Mouse (Mus musculus) frontal cortex, postnatal 36 days (tissue): ENCODE measurements around the gene Rexo1.

Experiments used
- DNase-seq, 2 experiments: peaks; one replicate each; pipeline ENCODE4 v3.0.0; 2022; ENCODE audit warnings: low spot score in 2 of 2

Rexo1 gene

DNA sequence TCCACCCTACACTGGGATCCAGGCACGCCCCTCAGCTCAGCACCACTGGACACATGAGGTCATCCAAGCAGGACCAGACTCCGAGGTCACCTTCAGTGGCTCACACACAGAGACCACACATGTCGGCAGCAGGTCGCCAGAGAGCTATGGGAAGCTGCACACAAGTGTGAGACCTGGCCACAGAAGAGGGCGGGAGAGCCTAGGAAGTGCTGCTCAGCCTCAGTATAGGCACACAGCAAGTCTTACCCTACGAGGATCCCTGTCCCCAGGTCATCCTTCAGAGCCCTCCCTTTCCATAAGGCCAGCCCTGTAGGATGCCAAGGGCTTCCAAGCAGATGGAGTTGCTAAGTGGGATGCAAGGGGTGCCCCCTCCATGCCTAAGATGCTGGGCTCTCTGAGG, 7.4 kb downstream of the Rexo1 start:
- DNase-seq, result no peak

DNA sequence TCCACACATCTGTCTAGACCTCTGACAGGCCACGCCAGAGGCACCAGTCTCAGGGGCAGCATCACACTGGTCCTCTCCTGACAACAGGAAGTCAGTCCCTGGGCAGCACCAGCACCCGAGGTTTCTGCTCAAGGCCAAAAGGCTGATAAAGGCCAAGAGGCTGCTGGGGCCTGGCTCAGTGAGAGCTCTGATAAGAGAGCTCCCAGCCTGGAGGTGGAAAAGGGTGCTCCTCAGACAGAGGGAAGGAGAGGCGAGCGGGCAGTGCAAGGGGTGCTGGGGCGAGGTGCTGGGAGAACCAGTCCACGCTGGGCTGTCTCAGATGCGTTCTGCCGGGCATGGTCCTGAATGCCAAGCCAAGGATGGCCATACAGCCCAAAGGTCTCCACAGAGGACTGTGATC, 7.8 kb downstream of the Rexo1 start:
- DNase-seq, result no peak

DNA sequence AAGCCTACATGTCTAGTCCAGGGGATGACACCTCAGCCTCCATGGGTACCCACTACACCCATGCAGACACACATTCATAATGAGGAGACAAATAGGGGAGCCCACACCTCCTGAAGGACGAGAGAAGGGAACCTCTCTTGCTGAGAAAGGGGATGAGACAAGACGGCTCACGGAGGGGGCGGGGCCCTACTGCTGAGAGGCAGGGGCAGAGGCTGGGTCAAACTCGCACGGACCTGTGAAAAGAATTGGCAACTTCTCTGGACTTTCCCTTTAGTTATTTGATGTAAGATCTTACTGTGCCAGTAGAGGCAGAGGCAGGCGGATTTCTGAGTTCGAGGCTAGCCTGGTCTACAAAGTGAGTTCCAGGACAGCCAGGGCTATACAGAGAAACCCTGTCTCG, 9.0 kb downstream of the Rexo1 start:
- DNase-seq, result no peak

DNA sequence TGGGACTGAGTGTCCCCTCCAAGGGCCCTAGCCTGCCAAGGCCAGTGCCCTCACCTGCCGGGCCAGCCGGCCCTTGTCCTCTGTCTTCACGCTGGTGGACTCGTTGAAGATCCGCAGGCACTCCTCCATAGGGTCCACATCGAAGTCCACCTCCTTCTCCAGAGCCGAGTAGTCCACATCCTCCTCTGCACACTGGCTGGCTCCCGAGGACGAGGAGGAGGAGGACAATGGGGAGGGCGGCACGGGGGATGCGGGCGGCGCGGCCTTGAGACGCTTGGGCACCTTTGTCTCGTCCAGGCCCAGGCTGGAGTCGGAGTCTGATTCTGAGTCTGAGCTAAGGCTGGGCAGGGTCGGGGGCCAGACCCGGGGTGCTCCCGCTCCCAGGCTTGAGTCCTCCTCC, 12.1 kb downstream of the Rexo1 start:
- DNase-seq, result no peak

DNA sequence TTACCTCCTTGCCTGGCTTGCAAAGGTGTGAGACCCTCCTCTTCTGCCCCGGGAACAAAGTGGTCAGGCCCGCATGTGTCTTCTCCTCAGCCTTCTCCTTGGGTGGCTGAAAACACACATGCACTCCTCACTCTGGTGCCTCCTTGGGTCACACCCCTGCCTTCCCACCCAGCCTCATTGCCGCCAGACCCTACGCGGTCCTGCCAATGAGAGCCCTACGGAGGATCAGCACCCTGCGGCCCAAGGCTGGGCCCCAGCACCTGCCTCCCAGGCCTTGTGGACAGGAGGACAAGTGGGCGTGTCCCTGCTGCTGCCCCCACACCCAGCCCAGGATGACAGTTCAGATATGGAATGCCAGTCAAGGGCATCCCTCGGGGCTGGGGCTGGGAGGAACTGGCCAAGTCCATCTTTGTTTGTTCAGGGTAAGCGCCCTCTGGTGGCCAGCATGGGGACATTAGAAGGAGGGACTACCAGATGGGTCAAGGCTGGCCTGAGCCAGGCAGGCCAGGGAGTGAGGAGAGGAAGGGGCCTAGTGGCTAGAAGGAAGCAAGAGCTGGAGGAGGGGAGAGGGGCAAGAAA, 12.8 kb downstream of the Rexo1 start:
- DNase-seq, result no peak

DNA sequence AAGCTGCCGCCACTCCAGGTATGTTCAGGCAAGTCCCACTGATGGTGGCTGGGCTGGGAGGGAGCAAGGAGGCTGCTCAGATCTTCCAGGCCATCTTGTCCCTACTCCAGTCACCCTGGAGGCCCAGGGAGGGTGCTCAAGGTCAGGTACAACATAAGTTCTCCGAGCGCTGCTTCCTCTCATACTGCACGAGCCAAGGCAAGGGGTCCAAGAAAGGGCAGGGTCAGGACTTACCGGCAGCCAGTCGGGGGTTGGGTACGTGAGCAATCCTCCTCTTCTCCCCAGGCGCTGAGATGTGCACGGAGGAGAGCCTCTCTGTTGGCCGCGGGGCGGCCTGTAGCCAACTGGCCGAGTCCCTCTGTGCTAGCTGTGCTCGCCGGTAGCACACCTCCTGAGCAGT, 13.8 kb downstream of the Rexo1 start:
- DNase-seq, result no peak

DNA sequence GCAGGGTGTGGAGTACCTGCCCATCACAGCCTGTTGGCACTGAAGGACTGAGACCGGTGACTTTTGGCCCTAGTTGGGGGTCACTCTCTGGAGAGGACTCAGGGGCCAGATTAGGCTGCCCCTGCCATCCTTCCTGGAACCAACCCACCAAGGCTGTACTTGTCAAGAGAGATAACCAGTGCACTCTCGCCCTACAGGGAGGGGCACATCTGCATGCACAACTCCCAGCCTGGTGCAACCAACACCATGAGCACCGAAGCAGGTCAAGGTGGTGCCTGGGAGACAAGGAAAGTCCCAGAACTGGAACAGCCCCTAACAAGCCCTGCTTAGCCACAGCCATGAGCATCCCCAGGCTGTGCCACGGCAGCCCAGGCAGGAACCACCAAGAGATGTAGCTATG, 14.4 kb downstream of the Rexo1 start:
- no peak for DNase-seq

DNA sequence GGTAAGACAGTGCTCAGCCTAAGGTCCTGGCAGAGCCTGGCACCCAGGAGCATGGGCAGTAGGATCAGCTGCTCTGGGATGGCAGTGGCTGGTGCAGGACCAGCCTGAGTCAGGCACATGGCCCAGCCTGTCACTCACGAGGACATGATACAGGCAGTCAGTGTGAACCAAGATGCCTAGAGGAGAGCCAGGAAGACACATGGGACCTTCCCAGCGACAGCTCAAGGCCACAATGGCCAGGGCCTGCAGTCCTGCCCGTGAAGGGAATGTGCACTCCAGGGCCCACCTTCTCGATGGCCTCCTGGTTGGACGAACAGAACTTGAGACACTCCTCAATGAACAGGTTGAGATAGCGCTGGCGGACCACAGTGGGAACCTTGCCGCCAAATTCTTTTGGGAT, 15.8 kb downstream of the Rexo1 start:
- no peak for DNase-seq

DNA sequence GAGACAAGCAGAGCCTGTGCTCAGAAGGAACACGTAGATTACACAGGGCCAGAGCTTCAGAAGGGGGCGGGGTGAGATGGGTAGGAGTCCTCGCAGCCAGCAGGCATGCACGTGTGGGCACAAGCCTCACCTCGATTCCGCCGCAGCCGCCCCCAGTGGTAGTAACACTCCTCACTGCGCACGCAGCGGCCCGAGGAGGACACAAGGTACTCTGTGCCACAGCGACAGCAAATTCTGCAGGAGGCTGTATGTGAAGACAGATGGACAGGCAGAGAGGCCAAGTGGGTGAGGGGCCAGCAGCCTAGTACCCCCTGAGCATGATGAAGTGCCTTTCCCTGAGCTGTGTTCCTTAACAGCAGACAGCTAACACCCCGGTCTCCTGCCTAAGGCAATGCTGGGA, 17.5 kb downstream of the Rexo1 start:
- no peak for DNase-seq

DNA sequence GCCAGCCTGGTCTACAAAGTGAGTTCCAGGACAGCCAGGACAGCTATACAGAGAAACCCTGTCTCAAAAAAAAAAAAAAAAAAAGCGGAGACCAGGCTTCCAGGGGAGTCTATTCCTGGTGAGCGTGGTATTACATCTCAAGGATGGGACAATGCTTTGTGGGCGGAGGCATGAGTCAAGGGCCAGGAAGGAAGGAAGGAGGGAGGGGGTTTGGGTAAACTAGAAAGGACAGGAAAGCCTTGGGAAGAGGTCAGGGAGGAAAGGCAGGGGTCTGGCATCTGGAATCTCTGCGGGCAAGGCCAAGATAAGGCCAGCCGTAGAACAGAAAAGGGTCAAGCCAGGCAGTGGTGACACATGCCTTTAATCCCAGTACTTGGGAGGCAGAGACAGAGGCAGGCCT, 21.9 kb downstream of the Rexo1 start:
- DNase-seq, result no peak

DNA sequence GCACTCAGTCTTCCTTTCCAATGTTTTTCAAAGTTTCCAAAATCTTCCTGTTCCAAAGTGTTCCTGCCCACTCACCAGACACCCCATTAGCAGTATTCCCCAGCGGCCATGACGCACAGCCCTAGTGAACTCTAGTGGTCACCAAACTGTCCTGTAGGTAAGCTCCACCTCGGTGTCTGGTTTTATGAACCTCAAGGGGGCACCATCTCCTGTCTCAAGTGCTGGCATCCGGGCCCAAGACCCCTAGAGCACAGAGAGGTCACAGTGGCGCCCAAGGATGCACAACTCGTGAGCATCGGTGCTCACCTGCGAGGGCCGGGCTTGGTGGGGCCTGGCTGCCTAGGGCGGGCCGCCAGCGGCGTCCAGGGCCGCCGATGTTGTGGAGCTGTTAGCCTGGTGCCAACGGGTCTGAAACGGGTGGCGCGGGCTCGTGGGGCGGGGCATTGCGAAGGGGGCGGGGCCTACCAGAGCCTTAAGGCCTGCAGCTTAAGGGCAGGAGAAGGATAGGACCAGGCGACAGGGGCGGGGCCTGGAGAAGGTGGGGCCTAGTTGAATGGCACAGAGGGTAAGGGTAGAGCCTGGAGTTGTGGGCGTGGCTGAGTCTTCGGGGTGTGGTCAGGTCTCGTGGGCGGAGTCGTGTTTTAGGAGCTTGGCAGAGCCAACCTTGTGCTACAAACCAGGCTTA, 22.5 kb downstream of the Rexo1 start, which contains the start of gene Atp8b3:
TSS of gene Atp8b3 (minus strand) at position 415 of the 685 bp plus-strand sequence.
- DNase-seq, result no peak

DNA sequence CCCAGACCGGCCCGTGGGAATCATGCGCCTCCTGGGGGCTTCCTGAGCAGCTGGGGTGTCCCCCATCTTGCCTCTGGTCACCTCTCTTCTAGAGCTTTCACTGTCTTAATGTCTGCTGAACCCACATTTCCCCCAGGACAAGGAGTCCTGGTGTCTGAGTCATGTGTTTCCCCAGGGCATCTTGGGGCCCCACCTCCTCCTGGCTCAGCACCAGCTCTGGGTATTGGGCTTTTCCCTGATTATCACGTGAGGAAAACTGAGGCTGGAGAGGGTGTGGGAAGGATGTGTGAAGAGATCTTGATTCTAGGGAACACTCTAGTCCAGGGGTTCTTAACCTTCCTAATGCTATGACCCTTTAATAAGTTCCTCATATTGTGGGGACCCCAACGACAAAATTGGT, 23.2 kb downstream of the Rexo1 start:
- DNase-seq, result no peak

DNA sequence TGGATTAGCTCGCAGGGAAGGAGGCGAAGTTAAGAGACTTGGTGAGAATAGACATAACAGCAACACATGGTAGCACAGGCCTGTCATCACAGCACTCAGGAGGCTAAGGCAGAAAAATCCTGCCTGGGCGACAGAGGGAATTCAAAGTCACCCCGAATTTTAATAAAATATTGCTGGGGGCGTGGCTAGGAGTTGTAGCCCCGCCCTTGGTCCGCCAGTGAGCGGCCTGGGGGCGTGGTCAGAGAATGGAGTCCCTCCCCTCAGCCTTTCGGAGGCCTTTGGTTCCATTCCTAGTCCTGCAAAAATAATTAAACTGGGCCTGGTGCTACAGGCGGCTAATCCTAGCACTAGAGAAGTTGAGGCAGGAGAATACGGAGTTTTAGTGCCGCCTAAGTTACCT, 25.6 kb downstream of the Rexo1 start:
- DNase-seq, result no peak

DNA sequence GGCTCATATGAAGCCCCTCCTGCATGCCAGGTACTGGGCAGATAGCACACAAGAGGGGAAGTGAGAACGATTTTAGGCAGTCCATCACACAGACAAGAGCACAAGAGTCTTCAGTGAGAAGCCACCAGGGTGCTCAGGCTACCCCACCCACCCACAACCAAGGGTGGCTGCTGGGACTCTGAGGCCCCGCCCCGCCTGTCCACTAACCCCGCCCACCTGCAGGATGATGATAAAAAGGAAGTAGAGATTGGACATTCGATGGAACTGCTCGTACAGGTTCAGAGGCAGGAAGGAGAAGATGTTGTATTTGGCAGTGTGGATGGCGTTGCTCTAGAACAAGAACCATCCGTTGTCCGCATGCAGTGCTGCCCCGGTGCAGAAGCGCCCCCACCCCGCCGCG, 26.3 kb downstream of the Rexo1 start:
- no peak for DNase-seq

DNA sequence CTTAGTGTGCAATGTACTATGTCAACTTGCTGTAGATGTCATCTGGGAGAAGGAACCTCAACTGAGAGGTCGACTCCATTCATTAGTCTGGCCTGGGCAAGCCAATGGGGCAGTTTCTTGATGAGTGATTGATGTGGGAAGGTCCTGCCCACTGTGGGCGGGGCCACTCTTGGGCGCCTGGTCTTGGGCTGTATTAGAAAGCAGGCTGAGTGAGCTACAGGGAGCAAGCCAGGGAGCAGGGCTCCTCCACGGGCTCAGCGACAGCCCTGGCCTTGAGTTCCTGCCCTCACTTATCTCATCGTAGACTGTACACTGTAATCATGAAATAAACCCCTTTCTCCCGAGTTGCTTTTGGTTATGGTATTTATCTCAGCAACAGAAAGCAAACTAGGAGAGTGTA, 27.7 kb downstream of the Rexo1 start:
- no peak for DNase-seq

DNA sequence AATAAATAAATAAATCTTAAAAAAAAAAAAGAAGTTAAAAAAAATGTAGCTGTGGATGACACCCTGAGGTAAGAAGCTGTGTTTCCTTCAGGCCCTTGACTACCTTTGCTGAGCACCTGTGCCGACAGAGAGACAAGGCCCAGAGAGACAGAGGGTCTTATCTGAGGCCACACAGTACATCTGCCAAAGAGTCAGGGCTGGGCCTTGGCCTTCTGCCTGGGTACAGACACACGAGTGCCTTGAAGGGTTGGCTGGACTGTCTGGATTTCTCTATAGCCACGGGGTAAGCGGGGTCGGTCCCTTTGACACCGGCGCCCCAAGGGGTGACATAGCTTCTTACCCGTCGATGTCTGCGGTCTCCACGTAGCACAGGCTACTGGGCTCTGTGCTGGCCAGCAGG, 28.6 kb downstream of the Rexo1 start:
- DNase-seq, result no peak

DNA sequence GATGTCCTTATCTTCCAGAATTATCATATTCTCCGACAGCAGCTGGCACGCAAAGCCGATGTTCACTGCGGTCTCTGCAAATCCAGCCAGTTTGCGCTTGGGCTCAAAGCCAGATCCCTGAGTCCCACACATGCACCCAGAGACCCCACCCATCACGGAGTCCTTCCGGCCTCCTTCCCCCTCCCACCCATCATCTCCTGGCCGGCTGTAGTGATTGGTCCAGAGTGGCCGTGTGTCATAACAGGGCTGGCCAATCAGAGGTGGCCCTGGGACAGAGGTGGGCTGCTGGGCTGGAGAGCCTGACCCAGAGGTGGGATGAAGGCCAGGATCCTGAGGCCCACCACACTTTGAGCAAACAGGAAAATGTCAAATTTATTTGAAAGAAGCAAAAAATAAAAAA, 35.2 kb downstream of the Rexo1 start:
- DNase-seq, result no peak

DNA sequence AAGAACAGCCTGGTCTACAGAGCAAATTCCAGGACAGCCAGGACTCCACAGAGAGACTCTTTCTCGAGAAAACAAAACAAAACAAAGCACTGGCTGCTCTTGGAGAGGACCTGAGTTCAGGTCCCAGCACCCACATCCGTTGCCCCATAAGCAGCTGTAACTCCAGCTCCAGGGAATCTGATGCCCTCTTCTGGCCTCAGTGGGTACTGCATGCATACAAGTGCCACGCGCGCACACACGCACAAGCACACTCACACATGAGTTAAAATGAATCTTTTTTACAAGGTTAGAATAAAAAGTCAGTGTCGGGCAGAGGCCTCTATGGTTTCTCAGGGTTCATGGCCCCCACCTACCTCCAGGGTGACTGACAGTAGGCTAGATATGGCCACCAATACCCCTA, 38.1 kb downstream of the Rexo1 start:
- no peak for DNase-seq

DNA sequence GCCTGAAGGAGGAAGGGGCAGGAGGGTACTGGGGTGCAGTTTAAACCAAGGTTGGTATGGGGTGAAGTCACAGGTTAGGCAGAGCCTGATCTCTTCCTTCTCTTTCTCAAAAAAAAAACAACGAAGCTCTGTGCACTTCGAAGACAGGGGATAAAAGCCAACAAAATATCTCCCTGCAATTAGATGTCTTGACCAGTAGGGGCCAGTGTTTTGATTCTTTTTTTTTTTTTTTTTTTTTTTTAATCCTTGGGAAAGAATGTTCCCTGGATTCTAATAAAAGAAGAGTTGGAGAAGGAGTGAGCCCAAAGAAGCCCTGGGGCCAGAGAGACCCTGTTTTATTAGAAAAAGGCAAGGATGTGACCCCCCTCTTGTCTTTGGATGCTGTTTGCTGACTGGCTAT, 42.1 kb downstream of the Rexo1 start:
- DNase-seq, result no peak

DNA sequence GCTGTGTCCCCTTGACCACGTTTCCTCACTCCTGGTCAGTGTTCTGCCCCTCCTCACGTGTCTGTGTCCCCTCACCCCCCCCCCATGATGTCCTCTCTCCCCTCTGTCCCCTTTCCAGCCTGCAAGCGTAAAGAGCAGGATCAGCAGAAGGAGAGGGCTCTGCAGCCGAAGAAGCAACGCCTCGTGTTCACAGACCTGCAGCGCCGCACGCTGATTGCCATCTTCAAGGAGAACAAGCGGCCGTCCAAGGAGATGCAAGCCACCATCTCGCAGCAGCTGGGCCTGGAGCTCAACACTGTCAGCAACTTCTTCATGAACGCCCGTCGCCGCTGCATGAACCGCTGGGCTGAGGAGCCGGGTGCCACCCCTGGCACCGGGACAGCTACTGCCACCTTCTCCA, 47.6 kb downstream of the Rexo1 start:
- DNase-seq, result peak in 1 of 2 experiments; percentile 7

DNA sequence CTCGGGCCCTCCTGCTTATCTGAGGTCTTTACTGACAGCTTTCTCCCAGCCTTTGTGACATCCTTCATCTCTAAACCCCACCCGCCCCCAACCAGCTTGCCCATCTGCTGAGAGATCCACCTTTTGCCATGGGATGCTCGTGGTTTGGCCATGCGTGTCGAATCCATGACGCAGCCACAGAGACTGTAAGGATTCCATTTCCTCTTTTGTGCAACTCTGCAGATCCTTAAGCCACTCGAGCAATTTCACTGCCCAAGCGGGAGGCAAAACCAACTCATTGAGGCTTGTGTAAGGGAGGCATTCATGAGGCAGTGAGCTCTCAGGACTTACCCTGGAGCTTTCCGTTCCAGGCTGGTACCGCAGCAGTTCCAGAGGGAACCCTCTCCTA, 51.1 kb downstream of the Rexo1 start:
- DNase-seq, result no peak

DNA sequence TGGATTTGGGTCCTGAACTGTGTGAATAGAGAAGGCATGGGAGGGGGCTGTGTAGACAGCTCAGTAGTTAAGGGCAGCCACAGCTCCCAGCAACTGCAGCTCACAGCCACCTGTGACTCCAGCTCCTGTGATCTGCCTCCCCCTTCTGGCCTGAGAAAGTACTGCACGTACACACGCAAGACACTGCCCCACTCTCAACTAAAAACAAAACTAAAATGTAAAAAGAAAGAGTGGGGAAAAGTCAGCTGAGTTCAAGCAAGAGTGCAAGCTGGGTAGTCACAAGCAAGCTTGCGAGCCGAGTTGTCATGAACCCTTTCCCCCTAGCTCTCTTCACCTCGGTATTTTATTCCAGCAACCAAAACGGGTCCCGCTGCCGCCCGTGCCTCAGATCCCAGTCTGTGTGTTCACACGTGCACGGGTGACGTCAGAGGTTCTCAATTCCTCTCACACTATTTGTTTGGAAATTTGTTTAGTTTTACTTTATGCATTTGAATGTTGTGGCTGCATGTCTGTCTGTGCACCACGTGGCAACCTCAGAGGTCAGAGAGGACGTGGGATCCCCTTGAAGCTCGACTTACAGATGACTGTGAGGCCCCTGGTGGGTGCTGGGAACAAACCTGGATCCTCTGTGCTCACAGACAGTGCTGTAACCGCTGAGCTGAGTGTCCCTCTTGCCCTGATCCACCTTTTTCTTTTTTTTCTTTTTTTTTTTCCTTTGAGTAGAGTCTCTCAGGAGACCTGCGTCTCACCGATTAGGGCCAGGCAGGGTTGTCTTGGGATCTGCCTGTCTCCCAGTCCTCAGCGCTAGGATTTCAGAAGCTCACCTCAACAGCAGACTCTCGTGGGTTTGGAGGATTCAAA, 51.7 kb downstream of the Rexo1 start:
- peak; percentile 71 to 76 for DNase-seq

DNA sequence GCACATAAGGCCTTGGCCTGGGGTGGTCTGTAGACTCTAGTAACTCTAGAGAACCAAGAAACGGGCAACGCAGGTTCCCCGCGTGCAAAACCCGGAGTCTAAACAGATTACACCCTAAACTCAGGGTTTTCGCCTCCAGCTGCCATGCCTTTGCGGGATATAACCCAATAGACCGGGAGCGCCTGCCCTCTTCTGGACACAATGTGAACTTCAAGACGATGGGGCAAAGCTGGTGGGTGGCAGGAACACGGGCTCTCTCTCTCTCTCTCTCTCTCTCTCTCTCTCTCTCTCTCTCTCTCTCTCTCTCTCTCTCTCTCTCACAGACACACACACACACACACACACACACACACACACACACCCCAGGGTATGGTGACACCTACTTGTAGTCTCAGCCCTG, 55.1 kb downstream of the Rexo1 start:
- DNase-seq, result peak; percentile 48 to 49
